ENCODE assay signal across 29 mouse cellular contexts in genomic region chr4:135293813-135294212, GRCm38 (mm10). TPM values are rescaled to one million over a fixed set of nuclear protein-coding genes. Genes with fewer than 3 reads are reported as not detected.
DNase-seq lines count a peak whose midpoint lies in the region; TF ChIP-seq lines count a peak whose summit lies in the region.
"Had no signal": no experiment of that assay in that cellular context is flagged by ENCODE, and none has a peak within 500 bp of the region (broad histone marks: within the 10 kb centered on the region; RNA-seq: fewer than 3 reads in every experiment).

No protein-coding gene starts in this region.

- intact Hi-C loops in left cerebral cortex, postnatal 10 days (cut with DNase I), result no loop called here

- no peaks in the 10 kb centered on the region for H3K27me3 ChIP-seq in kidney, adult 2 months (replicated peaks; ENCODE audit: control insufficient read depth, insufficient read depth, low read length)
- H3K27me3 ChIP-seq: embryonic facial prominence, embryonic 13.5 days; forebrain, embryonic 15.5 days; heart, embryonic 12.5 days; hindbrain, embryonic 13.5 days; liver, embryonic 15.5 days; midbrain, embryonic 13.5 days; neural tube, embryonic 13.5 days had no signal

- TF ChIP-seq CTCF in kidney, adult 2 months (conservative IDR thresholded peaks at IDR 0.05; ENCODE audit: insufficient read depth, insufficient read length, low read depth, low read length), result no peak

- 85% methylated on average over 3 of the region's 3 CpGs for WGBS in kidney, adult 2 months

- DNase-seq in kidney, adult 2 months, result peak; percentile 57
- DNase-seq in kidney, postnatal 25 days, result no peak
- DNase-seq in lung, postnatal 10 days, result peak; percentile 68
- DNase-seq in lung, postnatal 14 days, result no peak
- DNase-seq in lung, postnatal 25 days (ENCODE audit: low spot score), result peak; percentile 79
- no peak for DNase-seq in left cerebral cortex, postnatal 10 days (ENCODE audit: extremely low spot score in 1 of 2, low spot score in 2 of 2)
- DNase-seq in urinary bladder, postnatal 36 days (ENCODE audit: low spot score in 2 of 2), result no peak
- DNase-seq: adrenal gland, postnatal 10 days; B cell, adult 2 months; cerebellum, adult 8-10 months; cerebellum, postnatal 36 days; gastrocnemius, postnatal 25 days; heart, adult 18-20 months; heart, postnatal 4 days; kidney, adult 11 months; layer of hippocampus, postnatal 36 days; liver; right cerebral cortex, postnatal 4 days; thymus, adult 18-20 months; thymus, postnatal 25 days had no signal

- TF ChIP-seq POLR2A in kidney, adult 2 months (IDR thresholded peaks at IDR 0.05; ENCODE audit: low read depth, low read length), result no peak

- peaks cover 6% of the 10 kb centered on the region; the same call in 1 of the 2 replicates for H3K4me1 ChIP-seq in kidney, adult 2 months (ENCODE audit: control insufficient read depth, insufficient read depth, low read length)

- no peak overlapping the region for H3K4me3 ChIP-seq in kidney, adult 2 months (ENCODE audit: insufficient read depth, low read depth, low read length)
- H3K4me3 ChIP-seq: embryonic facial prominence, embryonic 13.5 days; forebrain, embryonic 10.5 days; forebrain, embryonic 15.5 days; heart, embryonic 12.5 days; hindbrain, embryonic 13.5 days; liver, embryonic 15.5 days; midbrain, embryonic 13.5 days; neural tube, embryonic 13.5 days had no signal

- H3K27ac ChIP-seq in kidney, adult 2 months (ENCODE audit: insufficient read depth, low read depth, low read length), result no peak overlapping the region
- H3K27ac ChIP-seq: embryonic facial prominence, embryonic 13.5 days; forebrain, embryonic 10.5 days; forebrain, embryonic 15.5 days; hindbrain, embryonic 13.5 days; liver, embryonic 15.5 days; macrophage; midbrain, embryonic 13.5 days; neural tube, embryonic 13.5 days had no signal

- H3K36me3 ChIP-seq in kidney, adult 2 months (ENCODE audit: control insufficient read depth, insufficient read depth, low read length), result no peaks in the 10 kb centered on the region
- H3K36me3 ChIP-seq: embryonic facial prominence, embryonic 13.5 days; forebrain, embryonic 10.5 days; forebrain, embryonic 15.5 days; heart, embryonic 12.5 days; hindbrain, embryonic 13.5 days; liver, embryonic 15.5 days; midbrain, embryonic 13.5 days; neural tube, embryonic 13.5 days had no signal

RNA-seq across cellular contexts. Expression of gene Clic4, which starts 21.2 kb away (rescaled TPM):
- 86.6 and 91.1 TPM in 2 replicates for polyA plus RNA-seq in kidney, adult 2 months (2012; rRNA removed)
- 10 to 100 TPM; 27.1 to 27.6 TPM for total RNA-seq in left cerebral cortex, postnatal 10 days (2021)

RNA-seq across cellular contexts. Expression of gene Srrm1, which starts 59.3 kb away (rescaled TPM):
- polyA plus RNA-seq in kidney, adult 2 months (2012; rRNA removed), result 17.1 and 21.6 TPM in 2 replicates
- total RNA-seq in left cerebral cortex, postnatal 10 days (2021), result 100 to 1,000 TPM; 133 to 134 TPM

Comparison
In these comparisons a context has a peak if more than half of its experiments do, and no peak if none do; other contexts are left out.
1. DNase-seq: peak in kidney, adult 2 months (single experiment), lung, postnatal 10 days (single experiment) and lung, postnatal 25 days (single experiment); none in kidney, postnatal 25 days (0 of 2), lung, postnatal 14 days (single experiment), left cerebral cortex, postnatal 10 days (0 of 2) and urinary bladder, postnatal 36 days (0 of 2).